Mouse (Mus musculus) T-helper 17 cell (primary cell): ENCODE results near the gene Amfr.
"Not testable (repeated sequence)": the region's sequence is repeated elsewhere in the genome, so short reads cannot be mapped to it uniquely, and the experiment has no call there.

Source experiments
- in situ Hi-C, 2 experiments: fragments of 300-600 bp; cut with MboI, MseI; formaldehyde crosslinking; loops; 1 replicate in 1 of 2; 2 replicates in 1 of 2; pipeline ENCODE4 v1.15.1; 2025; ENCODE audit warnings: high pct_unique_total_duplicates in 2 of 2

Amfr gene

DNA sequence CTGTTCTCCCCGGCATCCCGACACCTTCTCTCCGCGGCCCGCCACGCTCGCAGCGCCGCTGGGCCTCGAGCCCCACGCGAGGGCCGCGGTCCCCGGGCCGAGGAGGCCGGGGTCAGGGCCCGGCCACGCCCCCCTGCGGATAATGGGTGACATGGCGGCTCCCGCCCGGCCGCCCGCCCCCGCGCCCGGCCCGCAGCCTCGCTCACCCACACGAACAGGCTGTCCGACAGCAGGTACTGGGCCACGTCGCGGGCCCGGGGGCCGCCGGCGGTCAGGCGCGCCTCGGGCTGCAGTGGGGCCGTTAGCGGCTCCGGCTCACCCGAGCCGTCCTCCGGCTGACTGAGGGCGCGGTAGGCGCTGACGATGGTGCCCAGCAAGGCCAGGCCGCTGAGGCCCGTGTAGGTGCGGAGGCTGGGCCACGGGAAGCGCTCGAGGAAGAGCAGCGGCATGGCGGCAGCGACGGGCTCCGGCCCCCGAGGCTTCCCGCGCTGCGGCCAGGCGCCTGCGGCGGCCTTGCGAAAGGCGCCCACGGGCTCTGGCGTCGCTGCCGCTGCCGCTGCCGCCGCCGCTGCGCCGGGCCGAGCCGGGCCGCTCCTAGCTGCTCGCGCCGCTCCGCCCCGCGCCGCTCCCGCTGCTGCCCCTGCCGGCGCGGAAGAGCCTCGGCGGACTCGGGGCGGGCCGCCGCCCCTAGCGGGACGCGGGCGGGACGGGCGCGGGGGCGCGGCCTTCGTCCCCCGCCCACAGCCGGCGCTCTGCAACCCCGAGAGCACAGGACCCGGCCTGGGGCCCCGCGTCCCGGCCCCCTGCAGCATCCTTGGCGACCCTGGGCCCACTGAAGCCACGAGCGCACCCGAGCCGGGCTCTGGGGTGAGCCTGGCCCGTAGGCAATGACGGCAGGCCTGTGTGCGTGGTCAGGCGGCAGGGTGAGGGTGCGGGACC, at the start of gene Amfr:
Gene Amfr, minus strand, starts transcription at position 830 of the 939 bp plus-strand sequence.
- in situ Hi-C loops, result no loop called here

DNA sequence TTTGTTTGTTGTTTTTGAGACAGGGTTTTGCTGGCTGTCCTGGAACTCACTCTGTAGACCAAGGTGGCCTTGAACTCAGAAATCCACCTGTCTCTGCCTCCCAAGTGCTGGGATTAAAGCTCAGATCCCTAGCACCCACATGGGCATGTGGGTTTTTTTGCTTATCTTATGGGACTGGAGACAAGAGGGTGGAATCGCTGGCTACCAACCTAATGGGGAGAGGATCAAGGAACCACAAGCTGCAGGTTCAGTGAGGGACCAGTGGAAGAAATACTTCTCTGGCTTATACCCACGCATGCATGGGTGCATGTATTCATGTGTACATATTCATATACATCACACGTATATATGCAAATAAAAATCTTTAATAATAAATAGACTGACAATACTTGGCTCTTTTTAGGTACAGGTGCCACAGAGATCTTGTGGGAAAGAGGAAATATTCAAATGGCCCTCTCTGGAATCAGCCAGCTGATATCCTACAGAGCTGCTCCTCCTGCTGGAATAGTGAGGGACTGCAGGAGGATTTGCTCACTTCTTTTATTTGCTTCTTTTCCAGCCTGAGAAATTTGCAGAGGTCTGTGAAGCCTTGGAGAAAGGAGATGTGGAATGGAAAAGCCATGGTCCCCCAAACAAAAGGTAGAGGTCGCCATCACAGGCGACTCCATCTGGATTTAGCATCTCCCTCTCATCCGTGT, 44.7 kb upstream of the Amfr start:
- in situ Hi-C loops, result loop anchor here in 1 of 2 experiments (25.0 kb wide), 1 partner anchor 395 kb away; no protein-coding TSS in a partner anchor

DNA sequence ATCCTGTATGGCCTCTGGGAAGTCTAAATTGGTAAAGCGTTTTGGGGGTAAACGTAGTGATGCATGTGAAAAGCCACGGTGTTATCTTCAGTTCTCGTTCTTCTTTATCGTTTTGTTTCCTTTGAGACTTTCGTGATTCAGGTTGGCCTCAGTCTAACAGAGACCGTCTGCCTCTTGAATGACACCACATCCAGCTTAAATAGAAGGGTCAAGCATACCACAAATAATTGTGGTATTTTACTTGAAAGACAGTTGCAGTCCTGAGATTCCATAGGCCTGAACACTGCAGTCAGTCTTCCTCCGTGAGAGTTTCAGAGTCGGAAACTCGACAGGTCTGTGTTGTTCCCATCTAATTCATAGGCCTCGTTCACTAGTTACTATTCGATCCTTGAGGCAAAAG, 40.1 kb upstream of the Amfr start:
- in situ Hi-C loops, result loop anchor here in 1 of 2 experiments (25.0 kb wide), 1 partner anchor 390 kb away; no protein-coding TSS in a partner anchor

DNA sequence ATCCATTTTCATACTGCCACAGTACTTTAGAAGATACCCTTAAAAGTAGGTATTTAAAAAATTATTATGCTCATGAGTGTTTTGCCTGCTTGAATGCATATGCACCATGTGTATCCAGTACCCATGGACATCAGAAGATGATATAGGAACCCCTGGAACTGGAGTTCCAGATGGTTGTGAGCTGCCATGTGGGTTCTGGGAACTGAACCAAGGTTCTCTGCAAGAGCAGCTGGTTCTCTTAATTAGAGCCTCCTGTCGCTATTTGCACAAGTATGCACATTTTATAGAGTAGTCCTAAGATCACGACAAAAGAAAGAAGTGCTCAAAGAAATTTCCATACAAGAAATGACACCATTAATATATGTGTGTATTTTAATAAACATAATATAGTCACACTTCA, 35.2 kb upstream of the Amfr start:
- in situ Hi-C loops, result no loop called here

DNA sequence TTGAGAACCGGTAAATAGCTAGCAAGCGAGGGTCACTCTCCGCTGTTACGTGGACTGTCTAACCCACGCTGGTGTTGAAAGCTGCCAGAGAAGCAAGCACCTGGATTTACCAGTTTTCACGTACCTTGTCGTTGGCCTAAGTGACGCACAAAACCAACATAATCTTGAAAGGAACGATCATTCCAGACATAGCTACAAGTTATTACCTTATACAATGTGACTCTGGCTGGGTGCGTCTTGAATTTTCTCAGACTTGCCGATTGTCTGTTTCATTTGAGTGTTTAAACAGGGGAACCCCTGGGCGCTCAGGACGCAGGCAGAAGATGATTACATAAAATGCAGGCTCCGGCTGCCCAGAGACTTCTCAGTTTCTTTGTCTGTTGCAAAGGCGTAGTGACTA, 25.2 kb upstream of the Amfr start:
- in situ Hi-C loops, result no loop called here

DNA sequence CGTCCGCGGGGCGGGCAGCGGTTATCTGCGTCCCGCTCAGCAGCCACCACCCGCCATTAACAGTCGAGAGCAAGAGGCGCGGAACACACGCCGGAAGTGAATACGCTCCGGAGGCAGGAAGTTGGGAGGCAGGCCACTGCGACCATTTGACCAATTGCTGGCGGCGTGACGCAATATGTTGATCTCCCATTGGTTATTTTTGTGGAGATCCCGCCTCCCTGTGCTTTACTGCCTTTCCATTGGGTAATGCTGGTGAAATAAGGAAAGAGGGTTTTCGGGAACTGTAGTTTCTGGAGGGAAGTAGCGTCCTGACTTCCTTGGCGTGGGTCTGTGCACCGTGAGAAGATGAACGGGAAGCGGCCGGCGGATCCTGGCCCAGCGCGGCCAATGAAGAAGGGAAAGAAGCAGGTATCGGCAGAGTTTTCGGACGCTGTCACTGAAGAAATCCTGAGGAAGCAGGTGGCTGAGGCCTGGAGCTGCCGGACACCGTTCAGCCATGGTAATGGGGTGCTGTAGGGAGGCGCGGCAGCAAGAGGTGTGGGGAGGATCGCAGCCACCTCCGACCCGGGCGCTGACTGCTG, 24.4 kb upstream of the Amfr start, which contains the start of the genes Nudt21 and Ogfod1:
Gene Nudt21, minus strand, starts transcription at position 88 of the 581 bp plus-strand sequence.
Gene Ogfod1, plus strand, starts transcription at position 255 of the 581 bp plus-strand sequence.
- in situ Hi-C loops, result no loop called here

DNA sequence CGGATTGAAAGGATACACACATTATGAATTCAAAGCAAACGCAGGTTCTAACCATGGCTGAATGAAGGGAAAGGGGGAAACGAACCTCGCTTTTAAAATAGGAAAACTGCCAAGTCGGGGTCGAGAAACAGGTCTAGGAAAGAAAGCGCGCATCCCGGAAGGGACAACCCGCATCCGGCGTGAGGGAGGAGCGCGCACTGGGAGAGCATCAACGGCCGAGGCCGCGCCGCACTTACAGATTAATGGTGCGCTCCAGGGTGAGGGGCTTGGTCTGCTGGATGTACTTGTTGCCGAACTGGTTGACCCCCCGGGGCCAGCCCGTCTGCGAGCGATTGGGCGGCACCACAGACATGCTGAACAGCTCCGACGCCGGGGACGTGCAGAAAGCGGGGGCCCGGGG, 23.9 kb upstream of the Amfr start:
- in situ Hi-C loops, result not testable (repeated sequence)

DNA sequence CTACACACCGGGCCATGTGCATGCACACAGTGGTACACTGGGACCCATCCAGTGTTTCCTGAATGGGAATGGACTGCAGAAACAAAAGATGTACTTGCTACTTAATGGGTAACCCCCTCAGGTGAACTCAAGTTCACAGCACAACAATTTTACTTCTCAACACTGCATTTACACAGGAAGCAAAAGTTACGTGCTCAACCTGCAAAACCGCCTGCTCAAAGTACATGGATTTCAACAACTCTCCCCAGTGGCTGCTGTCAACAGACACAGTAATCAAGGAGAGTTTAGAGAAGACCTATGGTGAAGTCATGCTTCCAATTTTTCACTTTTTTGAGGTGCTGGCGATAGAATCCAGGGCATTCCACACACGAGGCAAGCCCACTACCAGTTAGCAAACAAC, 22.6 kb upstream of the Amfr start:
- in situ Hi-C loops, result no loop called here

DNA sequence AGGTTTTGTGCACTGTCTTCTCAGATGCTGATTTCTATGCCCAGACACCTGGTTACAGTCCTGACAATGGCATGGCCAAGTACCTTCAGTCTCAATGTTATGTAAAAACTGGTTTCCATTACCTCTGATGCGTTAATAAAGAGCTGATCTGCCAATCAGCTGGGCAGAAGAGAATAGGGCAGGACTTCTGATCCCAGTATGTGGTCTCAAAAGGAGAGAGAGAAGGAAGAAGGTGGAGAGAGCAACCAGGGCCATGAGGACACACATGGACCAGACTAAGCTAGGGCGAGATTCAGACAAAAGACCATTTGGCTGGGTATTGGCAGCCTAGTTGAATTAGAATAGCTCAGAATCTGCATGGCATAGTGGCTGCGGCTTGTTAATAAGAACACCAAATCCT, 21.0 kb upstream of the Amfr start:
- in situ Hi-C loops, result no loop called here

DNA sequence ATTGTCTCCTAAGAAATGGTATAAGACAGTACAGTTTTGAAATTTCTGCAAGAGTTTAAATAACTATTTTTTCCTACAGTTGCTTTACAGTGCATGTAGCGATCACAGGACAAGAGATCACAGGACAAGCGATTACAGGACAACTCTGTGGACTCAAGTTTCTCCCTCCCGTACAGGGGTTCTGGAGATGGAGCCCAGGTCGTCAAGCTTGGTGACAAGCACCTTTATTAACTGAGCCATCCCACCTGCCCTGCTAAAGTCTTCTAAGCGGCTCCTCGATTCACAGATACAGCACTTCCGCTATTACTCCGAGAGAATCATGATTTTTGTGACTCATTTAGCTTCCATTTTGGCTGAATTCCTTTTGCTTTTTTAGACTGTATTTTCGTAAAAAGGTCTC, 17.1 kb upstream of the Amfr start:
- in situ Hi-C loops, result no loop called here

DNA sequence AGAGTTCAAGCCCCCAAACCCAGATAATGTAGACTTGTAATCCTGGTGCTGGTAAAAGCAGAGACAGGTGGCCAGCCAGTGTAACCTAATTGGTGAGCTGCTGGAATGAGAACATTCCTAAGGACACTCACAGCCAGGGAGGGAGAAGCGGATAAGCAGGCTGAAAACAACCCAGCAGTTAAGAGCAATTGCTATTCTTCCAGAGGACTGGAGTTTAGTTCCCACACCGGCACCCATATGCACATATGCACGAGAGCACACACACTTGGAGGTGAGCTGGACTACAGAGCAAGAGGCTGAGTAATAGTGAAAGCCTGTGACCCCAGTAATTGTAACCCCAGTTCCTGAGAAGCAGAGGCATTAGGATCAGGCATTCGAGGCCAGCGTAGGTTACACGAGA, 11.3 kb upstream of the Amfr start:
- in situ Hi-C loops, result no loop called here

DNA sequence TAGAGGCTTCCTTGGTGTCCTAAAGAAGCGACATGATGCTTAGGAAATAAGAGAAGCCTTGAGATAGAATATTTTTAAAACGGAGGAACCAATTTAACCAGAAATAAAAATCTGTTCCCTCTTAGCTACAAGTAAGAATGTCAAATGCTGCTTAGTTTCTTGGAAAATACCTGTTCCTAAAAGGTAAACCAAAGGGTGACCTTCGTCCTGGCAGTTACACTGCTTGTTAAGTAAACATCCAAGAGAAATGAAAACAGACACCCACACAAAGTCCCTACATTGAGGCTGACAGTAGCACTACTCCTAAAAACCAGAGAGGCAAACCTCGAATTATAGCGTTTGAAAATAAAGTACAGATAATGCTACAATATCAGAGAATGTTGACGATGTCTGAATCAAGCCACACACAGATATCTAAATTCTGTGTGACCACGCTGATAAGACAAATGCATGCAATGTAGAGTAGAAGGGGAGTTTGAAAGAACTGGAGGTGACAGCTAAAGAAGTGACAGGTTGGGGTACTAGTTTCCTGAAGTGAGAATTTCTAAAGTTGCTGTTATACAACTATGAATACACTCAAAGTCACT, 477 bp upstream of the Amfr start:
- in situ Hi-C loops, result no loop called here

DNA sequence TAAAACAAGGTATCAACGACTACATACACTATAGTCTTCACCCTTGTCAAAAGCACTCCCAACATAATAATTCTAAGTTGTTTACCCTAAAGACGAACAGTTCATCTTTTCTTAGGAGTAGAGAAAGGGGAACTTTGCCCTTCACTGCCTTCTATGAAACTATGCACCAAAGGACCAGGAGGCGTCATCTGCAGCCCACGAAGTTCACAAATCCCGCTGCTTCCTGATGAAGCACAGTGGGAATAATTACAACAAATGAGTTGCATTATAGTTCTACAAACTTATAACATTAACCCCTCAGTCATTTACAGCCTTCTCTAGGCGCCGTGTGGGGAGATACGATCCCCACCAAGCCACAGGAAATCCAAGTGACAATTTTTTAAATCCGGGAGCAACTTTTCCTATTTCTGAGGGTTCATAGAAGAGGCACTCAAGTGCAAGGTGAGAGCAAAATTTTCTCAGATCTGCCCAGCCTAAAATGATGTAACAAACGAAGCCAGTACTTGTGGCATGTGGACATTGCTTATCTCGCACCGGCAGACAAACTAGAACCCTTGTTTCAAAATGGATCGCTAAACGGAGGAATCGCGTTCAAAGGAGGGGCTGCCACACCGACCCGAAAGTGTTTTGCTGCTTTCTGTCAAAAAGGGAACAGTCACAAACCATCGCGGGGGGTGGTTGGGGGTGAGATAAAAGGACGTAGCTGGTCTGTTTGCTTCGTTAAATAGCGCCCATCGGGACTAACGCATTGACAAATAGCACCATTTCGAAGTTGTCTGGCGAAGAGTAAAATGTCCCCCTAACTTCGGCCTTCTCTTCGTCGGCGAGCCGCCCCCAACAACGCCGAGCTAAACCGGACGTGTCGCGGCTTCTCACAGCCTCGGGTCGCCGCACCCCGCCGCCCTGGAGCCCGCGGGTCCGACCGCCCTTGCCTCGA, 1.3 kb downstream of the Amfr start:
- in situ Hi-C loops, result no loop called here

DNA sequence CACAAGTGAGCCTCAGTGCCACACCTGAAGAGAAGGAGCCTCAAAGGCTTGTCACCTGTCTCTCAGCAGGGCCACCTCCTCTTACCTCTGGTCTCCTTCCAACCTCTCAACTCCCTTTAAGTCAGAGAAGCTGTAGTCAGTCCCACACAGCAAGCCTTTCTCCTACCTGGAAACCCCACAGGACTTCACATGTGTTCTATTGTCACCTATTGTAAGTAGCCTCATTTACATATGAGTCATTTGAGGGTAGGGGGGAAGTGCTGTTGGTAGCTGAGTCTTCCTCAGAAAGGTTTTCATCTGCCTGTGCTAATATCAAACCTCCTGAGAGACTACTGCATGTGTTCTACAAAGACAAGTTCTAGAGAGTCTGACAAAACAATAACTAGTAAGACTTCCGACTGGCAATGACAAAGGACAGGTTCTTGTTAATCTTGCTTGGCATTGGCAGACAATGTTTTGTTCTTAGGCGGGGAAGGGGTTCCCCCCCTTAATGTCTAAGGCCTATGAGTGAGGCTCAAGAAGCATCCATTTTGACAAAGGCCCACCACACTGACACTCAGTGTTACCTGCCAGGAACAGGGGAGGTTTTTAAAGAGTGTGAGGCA, 2.4 kb downstream of the Amfr start:
- in situ Hi-C loops, result no loop called here

DNA sequence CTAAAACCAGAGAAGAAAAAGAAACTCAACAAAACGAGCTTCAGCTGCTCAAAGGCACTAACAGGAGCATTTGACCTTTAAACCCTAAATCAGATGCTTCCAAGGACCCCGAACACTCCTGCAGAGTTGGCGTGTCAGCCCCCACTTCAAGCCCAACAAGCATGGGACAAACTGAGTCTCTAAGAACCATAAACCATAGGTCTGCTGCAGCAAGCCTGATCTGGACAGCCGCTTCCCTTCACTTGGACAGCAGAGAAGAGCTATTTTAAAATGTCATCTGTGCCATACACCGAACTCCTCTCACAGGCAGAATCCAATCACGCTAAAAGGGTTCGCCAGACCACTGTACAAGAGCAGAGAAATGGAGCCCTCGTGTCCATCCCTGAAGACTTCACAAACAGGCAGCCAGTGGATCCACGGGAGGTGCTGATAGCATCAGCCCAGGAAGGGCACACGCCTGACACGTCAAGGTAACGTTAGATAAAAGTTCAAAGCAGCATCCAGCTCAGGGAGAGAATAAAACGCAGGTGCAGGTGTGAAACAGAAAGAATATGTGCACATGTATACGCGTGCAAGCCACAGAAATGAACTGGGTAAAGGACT, 3.3 kb downstream of the Amfr start:
- in situ Hi-C loops, result no loop called here

DNA sequence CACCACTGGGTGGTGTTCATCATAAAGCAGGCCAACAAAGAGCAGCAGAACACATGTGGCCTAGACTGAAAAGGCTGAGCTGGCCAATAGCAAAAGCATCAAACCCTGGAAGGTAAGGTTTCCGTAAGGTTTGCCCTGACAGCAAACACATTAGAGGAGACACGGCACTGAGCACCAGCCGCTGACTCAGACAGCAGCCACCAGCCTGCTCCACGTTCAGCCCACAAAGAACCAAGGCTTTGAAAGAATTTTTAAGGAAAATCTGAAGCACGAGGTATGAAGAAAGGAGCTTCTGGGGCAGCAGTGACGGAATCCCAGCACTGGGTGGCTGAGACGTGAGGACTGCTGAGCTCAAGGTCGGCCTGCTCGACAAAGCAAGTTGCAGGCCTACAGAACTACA, 8.5 kb downstream of the Amfr start:
- in situ Hi-C loops, result no loop called here

DNA sequence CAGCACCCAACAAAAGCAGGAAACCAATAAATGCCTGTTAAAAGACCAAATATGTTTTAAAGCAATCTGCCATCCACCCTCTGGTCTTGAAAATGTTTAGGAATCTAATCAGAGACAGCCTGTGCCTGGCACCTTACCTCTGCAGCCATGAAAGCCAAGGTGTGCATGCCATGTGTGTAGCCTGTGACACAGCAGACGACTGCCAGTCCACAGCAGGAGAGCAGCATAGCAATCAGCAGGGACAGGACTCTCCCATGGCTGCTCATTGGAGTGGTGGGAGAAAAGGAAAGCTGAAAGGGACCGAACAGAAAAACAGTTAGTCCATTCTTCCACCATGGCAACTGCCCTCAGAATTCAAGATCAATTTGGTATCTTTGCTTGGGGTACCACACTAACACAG, 13.7 kb downstream of the Amfr start:
- in situ Hi-C loops, result no loop called here

DNA sequence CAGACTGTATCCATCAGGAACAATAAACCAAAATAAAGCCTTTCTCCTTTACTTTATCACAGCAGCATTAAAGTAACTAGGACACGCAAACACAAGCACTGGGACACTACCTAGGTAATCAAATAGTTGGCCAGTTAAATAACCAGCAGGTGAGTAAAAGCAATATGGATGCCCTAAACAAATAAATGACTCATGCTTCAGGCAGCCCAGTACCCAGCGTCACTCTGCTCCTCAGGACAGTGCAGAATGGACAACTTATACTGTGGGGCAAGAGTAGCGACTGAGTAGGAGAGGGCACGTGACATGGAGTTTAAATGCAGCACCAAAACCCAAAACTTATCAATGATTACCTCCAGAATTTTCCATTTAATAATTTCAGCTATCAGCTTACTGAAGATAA, 22.9 kb downstream of the Amfr start:
- in situ Hi-C loops, result no loop called here

DNA sequence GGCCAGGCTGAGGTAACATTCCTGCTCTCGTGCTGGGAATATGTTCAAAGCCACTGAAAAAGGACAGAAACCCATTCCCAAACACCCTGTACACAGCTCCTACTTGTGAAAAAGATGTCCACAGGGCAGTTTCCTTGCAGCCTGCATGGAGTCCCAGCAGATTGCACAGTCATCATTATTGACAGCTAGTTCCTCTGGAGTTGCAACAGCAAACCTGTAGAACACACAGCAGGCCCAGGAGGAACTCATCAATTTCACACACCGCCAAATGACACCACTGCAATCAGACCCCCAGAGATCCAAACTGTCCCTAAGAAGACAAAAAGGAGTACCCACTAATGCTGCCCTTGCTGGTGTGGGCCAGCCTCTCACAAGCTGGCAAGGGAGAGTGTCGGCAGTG, 27.9 kb downstream of the Amfr start:
- in situ Hi-C loops, result no loop called here

DNA sequence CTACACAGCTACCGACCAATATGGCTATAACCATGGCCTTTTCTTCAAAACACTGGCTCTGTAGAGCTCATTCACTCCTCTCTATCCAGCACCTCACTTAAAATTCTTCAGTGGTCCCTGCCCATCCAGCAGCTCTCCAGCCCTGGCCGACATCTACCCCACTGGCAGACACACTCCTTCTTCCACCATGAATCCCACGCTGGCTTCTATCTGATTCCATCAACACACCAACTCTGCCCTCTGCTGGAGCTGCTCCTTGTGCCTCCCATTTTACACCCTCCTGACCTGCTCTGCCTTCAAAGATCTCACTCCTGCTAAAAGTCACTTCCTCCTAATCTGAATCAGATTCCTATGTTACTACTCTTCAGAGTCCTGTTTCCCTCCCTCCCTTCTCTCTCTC, 28.8 kb downstream of the Amfr start:
- in situ Hi-C loops, result no loop called here
